Mouse (Mus musculus) heart, embryonic 13.5 days (tissue): ENCODE data around the gene Lyrm7. TPM values are rescaled to one million over a fixed set of nuclear protein-coding genes. Genes with fewer than 3 reads are reported as not detected.
"Not testable (repeated sequence)": the region's sequence is repeated elsewhere in the genome, so short reads cannot be mapped to it uniquely, and the experiment has no call there.

Experiments
- ATAC-seq: fragments of 200-750 bp; cut with Nextera tagmentation; 2 replicates; pipeline ENCODE4 v1.8.0; 2017; ENCODE audit warnings: moderate TSS enrichment; ENCODE audit not compliant: insufficient number of reproducible peaks, low FRiP score, low TSS enrichment; ENCODE audit errors: extremely low read depth
- H3K27ac ChIP-seq: fragments of 300-500 bp; sonication (generic); replicated peaks from 2 replicates; pipeline ENCODE4 v1.5.1; 2015; ENCODE audit warnings: moderate library complexity, mild to moderate bottlenecking, inconsistent platforms
- H3K27me3 ChIP-seq: fragments of 300-500 bp; sonication (generic); replicated peaks from 2 replicates; pipeline ENCODE4 v1.6.1; 2015; ENCODE audit warnings: mild to moderate bottlenecking, inconsistent platforms
- H3K36me3 ChIP-seq: fragments of 300-500 bp; sonication (generic); 2 replicates; pipeline ENCODE4 v1.6.1; 2015; ENCODE audit warnings: mild to moderate bottlenecking, inconsistent platforms
- H3K4me1 ChIP-seq: fragments of 300-500 bp; sonication (generic); 2 replicates; pipeline ENCODE4 v1.6.1; 2015; ENCODE audit warnings: inconsistent platforms
- H3K4me2 ChIP-seq: fragments of 300-500 bp; sonication (generic); 2 replicates; pipeline ENCODE4 v1.6.1; 2015; ENCODE audit warnings: inconsistent platforms, mild to moderate bottlenecking, moderate library complexity
- H3K4me3 ChIP-seq: fragments of 300-500 bp; sonication (generic); 2 replicates; pipeline ENCODE4 v1.5.1; 2015; ENCODE audit warnings: moderate library complexity, mild to moderate bottlenecking, inconsistent platforms
- H3K9ac ChIP-seq: fragments of 300-500 bp; sonication (generic); 2 replicates; pipeline ENCODE4 v1.6.1; 2015; ENCODE audit warnings: inconsistent platforms, mild to moderate bottlenecking, moderate library complexity
- H3K9me3 ChIP-seq: fragments of 300-500 bp; sonication (generic); 2 replicates; pipeline ENCODE4 v1.6.1; 2016; ENCODE audit warnings: inconsistent platforms
- WGBS: fragments of 180-500 bp; shearing (Covaris S2); methylation state at CpG from one replicate; pipeline ENCODE4 v1.1.7; 2015; ENCODE audit warnings: mixed read lengths; 5-methylcytosine and 5-hydroxymethylcytosine counted together
- polyA plus RNA-seq: library from polyadenylated mRNA; unstranded; fragments of >200 nt; fragmentation: Nextera tagmentation; extraction: Ambion mirVana; gene quantifications from 2 replicates; pipeline ENCODE4 v1.2.1, GENCODE M21; 2015

Gene Lyrm7
- polyA plus RNA-seq, 1 experiment from 2014 or later: 12.2 TPM

GRCm38 (mm10) chr11:54899657-54900056 lies 38.9 kb upstream of the Lyrm7 start:
- Histone ChIP-seq H3K4me1 (peaks cover 37% of the 10 kb centered on the region), H3K9me3 (no peaks in the 10 kb centered on the region), H3K27ac (no peak overlapping the region), H3K9ac (no peak overlapping the region), H3K4me2 (no peak overlapping the region), H3K27me3 (no peaks in the 10 kb centered on the region), H3K36me3 (no peaks in the 10 kb centered on the region), H3K4me3 (no peak overlapping the region)
- WGBS: 70% methylated on average over 4 of the region's 4 CpGs
- ATAC-seq: no peak

GRCm38 (mm10) chr11:54897470-54897869 lies 36.8 kb upstream of the Lyrm7 start:
- H3K4me2 ChIP-seq: no peak overlapping the region
- H3K27me3 ChIP-seq: no peaks in the 10 kb centered on the region
- 74% methylated on average over 5 of the region's 5 CpGs for WGBS
- H3K4me1 ChIP-seq: peaks cover 18% of the 10 kb centered on the region
- H3K36me3 ChIP-seq: no peaks in the 10 kb centered on the region
- H3K9me3 ChIP-seq: no peaks in the 10 kb centered on the region
- H3K27ac ChIP-seq: no peak overlapping the region
- no peak for ATAC-seq
- no peak overlapping the region for H3K4me3 ChIP-seq
- H3K9ac ChIP-seq: no peak overlapping the region

- H3K27me3 ChIP-seq, H3K4me2 ChIP-seq, ATAC-seq, H3K9me3 ChIP-seq, H3K9ac ChIP-seq, H3K36me3 ChIP-seq, H3K27ac ChIP-seq, H3K4me3 ChIP-seq: not testable (repeated sequence)
- WGBS: 78% methylated on average over 3 of the region's 3 CpGs
- peaks cover 13% of the 10 kb centered on the region for H3K4me1 ChIP-seq
Measured at GRCm38 (mm10) chr11:54896646-54897045, 35.9 kb upstream of the Lyrm7 start.

- no peak overlapping the region for H3K9ac ChIP-seq
Measured at GRCm38 (mm10) chr11:54894589-54894988, 33.9 kb upstream of the Lyrm7 start.

GRCm38 (mm10) chr11:54892091-54892490 lies 31.4 kb upstream of the Lyrm7 start:
- H3K9me3 ChIP-seq: no peaks in the 10 kb centered on the region; the same call in 1 of the 2 replicates
- peaks cover 2% of the 10 kb centered on the region; the same call in 1 of the 2 replicates for H3K4me1 ChIP-seq
- no peak for ATAC-seq
- WGBS: 66% methylated on average over 7 of the region's 7 CpGs
- H3K4me2 ChIP-seq: no peak overlapping the region
- no peak overlapping the region for H3K4me3 ChIP-seq
- H3K36me3 ChIP-seq: no peaks in the 10 kb centered on the region
- H3K27ac ChIP-seq: no peak overlapping the region
- H3K9ac ChIP-seq: no peak overlapping the region
- H3K27me3 ChIP-seq: no peaks in the 10 kb centered on the region

More at GRCm38 (mm10) chr11:54894589-54894988, 33.9 kb upstream of the Lyrm7 start:
- Histone ChIP-seq H3K27me3 (no peaks in the 10 kb centered on the region), H3K4me1 (peaks cover 13% of the 10 kb centered on the region), H3K4me2 (no peak overlapping the region), H3K9me3 (no peaks in the 10 kb centered on the region), H3K36me3 (no peaks in the 10 kb centered on the region), H3K4me3 (no peak overlapping the region), H3K27ac (no peak overlapping the region)
- no peak for ATAC-seq
- 62% methylated on average over 9 of the region's 9 CpGs for WGBS

GRCm38 (mm10) chr11:54891341-54891740 lies 30.6 kb upstream of the Lyrm7 start:
- no peaks in the 10 kb centered on the region for H3K27me3 ChIP-seq
- no peaks in the 10 kb centered on the region; the same call in 1 of the 2 replicates for H3K9me3 ChIP-seq
- H3K9ac ChIP-seq: no peak overlapping the region
- H3K4me2 ChIP-seq: no peak overlapping the region
- no peaks in the 10 kb centered on the region for H3K36me3 ChIP-seq
- 81% methylated on average over 5 of the region's 5 CpGs for WGBS
- H3K4me3 ChIP-seq: no peak overlapping the region
- H3K27ac ChIP-seq: no peak overlapping the region
- no peak for ATAC-seq
- no peaks in the 10 kb centered on the region; the same call in 1 of the 2 replicates for H3K4me1 ChIP-seq

GRCm38 (mm10) chr11:54887927-54888326 lies 27.2 kb upstream of the Lyrm7 start:
- H3K4me2 ChIP-seq: no peak overlapping the region
- H3K9me3 ChIP-seq: no peaks in the 10 kb centered on the region; the same call in 1 of the 2 replicates
- no peak overlapping the region for H3K9ac ChIP-seq
- 61% methylated on average over 6 of the region's 6 CpGs for WGBS
- ATAC-seq: no peak
- no peak overlapping the region for H3K4me3 ChIP-seq
- no peak overlapping the region for H3K27ac ChIP-seq
- peaks cover 14% of the 10 kb centered on the region for H3K4me1 ChIP-seq
- H3K36me3 ChIP-seq: no peaks in the 10 kb centered on the region
- H3K27me3 ChIP-seq: no peaks in the 10 kb centered on the region

DNA sequence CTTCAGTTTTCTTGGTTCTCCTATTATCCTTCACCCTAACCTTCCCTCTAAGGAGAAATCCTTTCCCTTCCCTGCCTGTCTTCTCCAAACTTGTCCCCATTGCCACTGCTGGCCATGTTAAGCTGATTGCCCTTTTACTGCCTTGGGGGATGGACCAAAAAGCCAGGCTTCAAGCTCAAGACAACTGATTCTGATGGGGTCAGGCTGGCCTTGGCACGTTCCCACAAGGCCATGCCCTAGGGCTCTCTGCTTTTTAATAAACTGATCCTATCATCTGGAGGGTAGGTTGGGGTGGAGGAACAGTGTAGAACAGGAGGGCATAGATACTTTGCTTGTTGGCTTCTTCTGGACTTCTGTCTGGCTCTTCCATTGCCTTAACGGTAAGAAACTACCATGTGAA lies 24.7 kb upstream of the Lyrm7 start:
- no peaks in the 10 kb centered on the region for H3K27me3 ChIP-seq
- WGBS: 79% methylated on average over 2 of the region's 2 CpGs

GRCm38 (mm10) chr11:54884937-54885336 lies 24.2 kb upstream of the Lyrm7 start:
- Histone ChIP-seq H3K4me2 (no peak overlapping the region), H3K27me3 (no peaks in the 10 kb centered on the region), H3K4me3 (no peak overlapping the region), H3K9ac (no peak overlapping the region), H3K27ac (peak overlapping the region; percentile 55), H3K36me3 (no peaks in the 10 kb centered on the region), H3K4me1 (peaks cover 43% of the 10 kb centered on the region), H3K9me3 (no peaks in the 10 kb centered on the region; the same call in 1 of the 2 replicates)
- no peak for ATAC-seq
- 12% methylated on average over 5 of the region's 5 CpGs for WGBS

More for the DNA sequence above, 24.7 kb upstream of the Lyrm7 start:
- H3K9ac ChIP-seq: no peak overlapping the region
- H3K9me3 ChIP-seq: no peaks in the 10 kb centered on the region; the same call in 1 of the 2 replicates
- H3K4me3 ChIP-seq: no peak overlapping the region
- H3K4me1 ChIP-seq: peaks cover 39% of the 10 kb centered on the region
- peak overlapping the region; percentile 25; the same call in 1 of the 2 replicates for H3K27ac ChIP-seq
- H3K36me3 ChIP-seq: no peaks in the 10 kb centered on the region
- H3K4me2 ChIP-seq: no peak overlapping the region
- ATAC-seq: no peak

- no peak for ATAC-seq
- no peak overlapping the region for H3K4me3 ChIP-seq
- no peaks in the 10 kb centered on the region for H3K36me3 ChIP-seq
- H3K9me3 ChIP-seq: no peaks in the 10 kb centered on the region; the same call in 1 of the 2 replicates
- peak overlapping the region; percentile 55 for H3K27ac ChIP-seq
- no peaks in the 10 kb centered on the region for H3K27me3 ChIP-seq
- H3K9ac ChIP-seq: no peak overlapping the region
- 73% methylated on average over 5 of the region's 5 CpGs for WGBS
- H3K4me2 ChIP-seq: no peak overlapping the region
- peaks cover 49% of the 10 kb centered on the region for H3K4me1 ChIP-seq
Measured at GRCm38 (mm10) chr11:54884197-54884828, 23.6 kb upstream of the Lyrm7 start.

- 18% methylated on average over 8 of the region's 8 CpGs for WGBS
- no peak overlapping the region for H3K4me3 ChIP-seq
- H3K4me2 ChIP-seq: peak overlapping the region; percentile 9; the same call in 1 of the 2 replicates
- H3K27me3 ChIP-seq: no peaks in the 10 kb centered on the region
- no peak for ATAC-seq
- H3K4me1 ChIP-seq: peaks cover 49% of the 10 kb centered on the region
- no peaks in the 10 kb centered on the region for H3K36me3 ChIP-seq
- peak overlapping the region; percentile 94 for H3K27ac ChIP-seq
- no peaks in the 10 kb centered on the region for H3K9me3 ChIP-seq
- H3K9ac ChIP-seq: peak overlapping the region; percentile 63
Measured at GRCm38 (mm10) chr11:54882671-54883070, 22.0 kb upstream of the Lyrm7 start.

DNA sequence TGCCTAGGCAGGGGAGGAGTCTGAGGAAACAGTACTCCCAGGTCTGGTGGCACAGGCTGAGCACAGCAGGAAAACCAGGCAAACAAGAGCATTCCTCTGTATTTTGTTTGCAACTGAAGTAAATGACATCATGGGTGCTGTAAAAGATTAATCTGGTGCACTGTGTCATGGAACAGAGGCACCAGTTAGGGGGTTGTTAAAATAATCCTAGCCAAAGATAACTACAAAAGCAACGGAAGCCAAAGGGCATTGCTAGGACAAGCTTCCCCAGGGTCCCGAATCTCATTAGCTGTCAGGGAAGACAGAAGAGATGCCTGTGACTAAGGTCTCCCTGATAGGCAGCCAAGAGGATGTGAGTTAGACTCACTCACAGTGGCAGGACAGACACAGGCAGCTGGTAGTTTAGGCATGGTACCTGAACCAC lies 20.3 kb upstream of the Lyrm7 start:
- no peaks in the 10 kb centered on the region for H3K9me3 ChIP-seq
- WGBS: 4% methylated on average over 2 of the region's 2 CpGs
- H3K4me2 ChIP-seq: no peak overlapping the region
- no peak for ATAC-seq
- peak overlapping the region; percentile 94 for H3K27ac ChIP-seq
- no peaks in the 10 kb centered on the region for H3K36me3 ChIP-seq
- no peaks in the 10 kb centered on the region for H3K27me3 ChIP-seq
- peaks cover 49% of the 10 kb centered on the region for H3K4me1 ChIP-seq
- no peak overlapping the region for H3K4me3 ChIP-seq
- 0 out of 2 replicates have a peak overlapping the region, but pooled peaks have one; percentile 37 for H3K9ac ChIP-seq
